Mouse (Mus musculus): Measurements from ENCODE around the gene Traf3.

Traf3 gene

DNA sequence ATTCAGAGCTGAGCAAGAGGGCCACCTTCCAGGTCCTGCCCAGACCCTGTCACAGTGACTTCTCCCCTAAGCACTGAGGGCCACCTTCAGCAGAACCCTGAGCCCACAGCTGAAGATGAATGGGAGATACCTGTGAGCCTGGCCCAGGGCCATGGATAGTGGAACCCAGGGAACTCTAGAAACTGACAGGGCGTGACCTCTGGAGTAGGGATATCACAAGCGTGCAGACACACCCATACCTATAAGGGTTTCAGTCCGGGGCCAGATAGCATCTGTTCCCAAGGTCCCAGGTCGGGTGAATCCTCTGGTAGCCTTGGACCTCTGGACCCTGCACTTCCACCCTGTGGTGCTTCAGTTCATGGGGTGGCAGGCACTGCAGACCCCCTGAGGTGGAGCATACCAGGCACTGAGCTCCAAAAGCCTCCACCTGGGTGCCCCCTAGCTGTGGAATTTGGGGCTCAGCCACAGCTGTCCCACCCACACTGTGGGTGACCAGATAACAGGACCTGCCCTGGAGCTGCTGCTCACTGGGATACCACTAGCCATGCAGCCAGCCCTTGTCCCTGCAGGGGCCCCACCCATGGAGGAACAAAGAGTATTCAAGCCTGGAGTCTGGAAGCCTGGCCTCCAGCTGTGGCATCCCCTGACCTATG, 101.6 kb downstream of the Traf3 start:
- DNase-seq: no peak

DNA sequence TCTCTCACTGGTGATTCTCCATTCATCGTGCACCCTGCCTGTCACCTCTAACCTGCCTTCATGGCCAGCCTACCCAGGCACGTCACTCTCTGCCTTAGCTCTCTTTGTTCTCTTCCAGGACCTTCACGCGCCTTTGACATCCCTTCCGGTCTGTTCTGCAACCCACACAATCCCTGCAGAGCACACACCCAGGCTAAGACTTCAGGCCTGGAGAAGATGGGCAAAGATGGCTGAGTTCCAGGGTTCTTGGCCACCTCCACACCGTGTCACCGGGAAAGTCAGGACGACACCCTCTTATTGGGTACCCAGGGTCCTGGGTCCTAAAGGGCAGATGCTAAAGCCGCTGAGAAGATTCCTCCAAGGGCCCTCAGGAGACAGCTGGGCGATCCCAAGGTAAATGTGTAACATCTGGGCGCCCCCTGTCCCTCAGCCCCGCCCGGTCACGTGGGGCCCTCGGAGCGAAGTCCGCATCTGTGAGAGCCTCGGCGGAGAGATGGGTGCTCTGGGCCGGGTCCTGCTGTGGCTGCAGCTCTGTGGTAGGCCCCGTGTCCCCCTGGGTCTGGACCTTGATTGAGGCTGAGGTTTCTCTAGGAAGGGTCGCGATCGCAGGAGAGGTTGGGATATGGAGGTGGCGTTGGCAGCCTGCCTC, 104.6 kb downstream of the Traf3 start, which contains the start of gene Amn:
Amn (plus strand) TSS at position 467 of the 649 bp plus-strand sequence.
- DNase-seq: no peak

DNA sequence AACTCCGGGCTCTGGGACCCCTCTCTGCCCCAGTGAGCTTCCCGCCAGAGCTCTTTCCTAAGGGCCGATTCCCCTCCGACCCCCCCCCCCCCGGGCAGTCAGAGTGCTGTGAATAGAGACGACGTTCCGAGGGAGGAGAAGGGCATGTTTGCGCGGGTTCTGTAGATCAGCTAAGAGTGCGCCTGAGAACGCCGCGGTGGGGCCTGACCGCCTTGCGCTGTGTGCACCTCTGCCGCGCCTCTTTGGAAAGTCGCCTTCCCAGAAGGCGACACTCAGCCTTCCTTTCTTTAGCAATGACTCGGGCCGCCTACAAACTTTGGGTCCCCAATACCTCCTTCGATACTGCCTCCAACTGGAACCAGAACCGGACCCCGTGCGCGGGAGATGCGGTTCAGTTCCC, 105.2 kb downstream of the Traf3 start:
- DNase-seq: no peak

DNA sequence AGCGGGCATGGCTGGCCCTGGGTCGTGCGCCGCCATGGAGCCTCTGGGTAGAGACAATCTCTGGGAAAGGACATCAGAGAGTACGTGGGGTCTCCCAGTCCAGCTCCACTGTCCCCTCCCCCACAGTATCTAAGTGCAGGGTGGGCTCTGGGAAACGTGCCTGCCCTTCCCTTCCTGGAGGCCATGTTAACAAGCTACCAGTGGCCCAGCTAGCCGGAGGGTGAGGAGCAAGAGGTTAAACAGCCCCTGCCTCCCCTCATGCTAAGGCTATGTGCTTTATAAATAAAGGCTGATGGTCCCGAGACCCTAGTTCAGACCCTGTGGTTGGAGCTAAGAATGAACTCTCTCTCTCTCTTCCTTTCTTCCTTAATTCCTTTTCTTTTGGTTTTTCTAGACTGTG, 105.8 kb downstream of the Traf3 start:
- no peak for DNase-seq

DNA sequence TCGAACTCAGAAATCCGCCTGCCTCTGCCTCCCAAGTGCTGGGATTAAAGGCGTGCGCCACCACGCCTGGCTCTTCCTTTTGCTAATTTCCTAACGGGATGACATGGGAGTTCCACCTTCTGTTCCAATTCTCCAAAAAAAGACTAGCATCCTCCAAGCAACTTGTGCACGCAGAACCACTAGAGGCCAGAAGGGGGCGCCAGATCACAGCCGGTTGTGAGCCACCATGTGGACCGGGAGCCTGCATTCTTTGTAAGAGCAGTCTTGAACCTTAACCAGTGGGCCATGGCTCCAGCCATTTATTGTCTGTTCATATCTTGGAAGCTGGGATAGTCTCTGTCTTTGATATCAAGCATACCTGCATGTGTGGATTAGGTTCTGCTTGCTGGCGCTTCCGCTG, 106.2 kb downstream of the Traf3 start:
- DNase-seq: peak; percentile 91 to 93

DNA sequence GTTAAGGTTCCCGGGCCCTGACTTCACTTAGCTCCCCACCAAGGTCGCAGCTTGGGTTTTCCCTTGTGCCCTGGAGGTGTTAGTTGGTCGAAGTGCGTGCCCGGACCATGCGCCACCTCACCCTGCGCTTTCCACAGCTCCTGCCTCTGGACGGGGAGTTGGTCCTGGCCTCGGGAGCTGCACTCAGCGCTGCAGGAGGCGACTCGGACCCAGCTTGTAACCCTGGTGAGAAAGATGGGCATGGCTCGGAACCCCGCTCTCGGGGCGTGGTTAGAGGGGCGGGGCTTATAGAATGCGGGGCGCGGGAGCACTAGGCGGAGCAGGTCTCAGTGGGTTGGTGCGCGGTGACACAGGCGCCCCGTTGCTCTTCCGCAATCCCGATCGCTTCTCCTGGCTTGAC, 107.8 kb downstream of the Traf3 start:
- peak in 1 of 2 experiments; percentile 37 for DNase-seq

DNA sequence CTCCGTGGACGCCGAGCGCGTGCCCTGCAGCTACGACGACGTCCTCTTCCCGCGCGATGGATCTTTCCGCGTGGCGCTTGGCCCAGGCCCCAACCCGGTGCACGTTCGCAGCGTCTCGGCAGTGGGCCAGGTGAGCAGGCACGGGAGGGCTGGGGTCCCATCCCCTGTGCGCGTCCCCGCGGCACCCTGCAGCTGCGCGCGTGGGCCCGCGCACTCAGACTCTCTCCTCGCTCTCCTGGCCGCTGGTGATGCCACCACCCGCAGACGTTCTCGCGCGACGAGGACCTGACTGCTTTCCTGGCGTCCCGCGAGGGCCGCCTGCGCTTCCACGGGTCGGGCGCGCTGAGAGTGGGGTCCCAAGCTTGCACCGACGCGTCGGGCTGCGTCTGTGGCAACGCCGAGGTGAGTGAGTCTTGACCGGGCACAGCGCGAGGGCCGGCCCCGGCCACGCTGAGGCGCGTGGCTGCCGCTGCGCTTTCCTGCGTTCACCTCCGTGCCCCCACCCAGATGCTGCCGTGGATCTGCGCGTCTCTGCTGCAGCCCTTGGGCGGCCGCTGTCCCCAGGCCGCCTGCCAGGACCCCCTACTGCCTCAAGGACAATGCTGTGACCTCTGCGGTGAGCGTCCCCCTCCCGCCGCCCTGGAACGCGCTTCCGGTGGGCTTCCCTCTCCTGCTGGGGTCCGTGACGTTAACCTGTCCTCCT, 108.4 kb downstream of the Traf3 start:
- DNase-seq: peak; percentile 37 to 53

DNA sequence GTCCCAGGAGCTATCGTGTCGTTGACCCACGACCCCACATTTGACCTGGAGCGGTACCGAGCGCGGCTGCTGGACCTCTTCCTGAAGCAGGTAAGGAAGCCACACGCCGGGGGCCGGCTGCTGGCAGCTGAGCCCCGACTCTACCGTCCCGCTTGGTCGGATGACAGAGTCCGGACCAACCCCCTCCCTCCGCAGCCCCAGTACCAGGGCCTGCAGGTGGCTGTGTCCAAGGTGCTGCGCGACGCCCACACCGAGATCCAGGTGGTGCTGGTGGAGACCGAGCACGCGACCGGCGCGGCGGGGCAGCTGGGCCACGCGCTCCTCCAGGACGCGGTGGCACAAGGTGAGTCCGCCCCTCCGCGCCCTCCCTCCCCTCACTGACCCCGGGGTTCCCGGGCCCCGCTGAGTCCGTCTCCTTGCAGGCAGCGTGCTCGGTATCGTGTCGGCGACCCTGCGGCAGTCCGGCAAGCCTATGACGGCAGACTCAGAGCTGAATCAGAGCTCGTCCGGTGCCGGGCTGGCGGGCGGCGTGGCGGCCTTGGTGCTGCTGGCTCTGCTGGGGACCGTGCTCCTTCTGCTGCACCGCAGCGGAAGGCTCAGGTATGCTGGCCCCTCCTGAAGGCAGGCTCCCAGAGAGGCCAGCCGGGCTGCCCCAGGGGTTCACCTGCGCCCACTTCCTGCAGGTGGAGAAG, 109.1 kb downstream of the Traf3 start:
- DNase-seq: peak; percentile 48 to 51

DNA sequence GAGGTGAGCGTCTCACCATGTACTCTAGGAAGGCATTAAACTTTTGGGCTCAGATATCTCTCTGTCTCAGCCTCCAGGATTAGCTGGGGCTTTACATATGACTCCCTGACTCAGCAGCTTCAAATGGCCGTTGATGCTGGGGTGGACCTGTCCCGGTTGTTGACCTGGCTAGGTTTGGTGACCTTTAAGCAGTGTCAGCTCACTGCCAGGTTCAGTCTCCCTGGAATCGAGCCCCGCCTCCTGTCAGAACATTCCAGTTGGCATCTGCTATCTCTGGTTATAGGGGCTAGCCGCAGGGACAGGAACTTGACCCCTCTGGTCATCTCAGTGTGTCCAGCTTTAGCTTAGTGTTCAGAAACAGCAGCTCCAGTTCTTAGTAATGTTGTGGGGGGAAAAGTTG, 110.2 kb downstream of the Traf3 start:
- DNase-seq: no peak

DNA sequence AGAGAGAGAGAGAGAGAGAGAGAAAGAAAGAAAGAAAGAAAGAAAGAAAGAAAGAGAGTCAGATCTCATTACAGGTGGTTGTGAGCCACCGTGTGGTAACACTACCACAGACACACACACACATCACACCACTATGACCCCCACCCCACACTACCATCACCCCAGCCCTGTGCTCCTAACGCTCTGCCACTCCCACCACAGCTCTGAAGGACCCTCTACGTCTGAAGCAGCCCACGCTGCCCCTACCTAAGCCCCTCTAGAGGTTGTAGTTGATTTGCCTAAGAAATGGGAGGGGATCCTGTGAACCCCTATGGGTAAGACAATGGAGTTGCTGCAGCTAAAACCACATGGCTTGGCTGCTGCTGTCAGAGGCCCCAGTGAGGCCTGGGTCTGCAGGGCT, 117.4 kb downstream of the Traf3 start:
- DNase-seq: no peak

DNA sequence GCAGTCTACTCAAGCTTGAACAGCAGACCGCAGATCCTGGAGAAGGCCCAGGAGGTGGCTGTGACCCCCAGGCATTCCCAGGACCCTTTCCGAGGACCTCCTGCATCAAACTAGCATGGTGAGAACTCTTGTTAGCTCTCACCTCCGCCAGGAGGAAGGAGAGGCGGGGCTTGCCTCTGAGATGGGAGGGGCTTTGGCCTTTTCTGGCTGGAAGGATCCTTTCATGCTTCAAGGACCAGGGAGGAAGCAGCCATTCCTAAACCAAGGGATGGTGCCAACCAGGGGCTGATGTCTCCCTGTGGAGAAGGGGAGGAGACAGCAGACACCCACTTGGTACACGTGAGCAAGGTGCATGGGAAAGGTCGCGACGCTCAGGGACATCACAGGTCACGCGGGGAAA, 118.4 kb downstream of the Traf3 start:
- no peak for DNase-seq

DNA sequence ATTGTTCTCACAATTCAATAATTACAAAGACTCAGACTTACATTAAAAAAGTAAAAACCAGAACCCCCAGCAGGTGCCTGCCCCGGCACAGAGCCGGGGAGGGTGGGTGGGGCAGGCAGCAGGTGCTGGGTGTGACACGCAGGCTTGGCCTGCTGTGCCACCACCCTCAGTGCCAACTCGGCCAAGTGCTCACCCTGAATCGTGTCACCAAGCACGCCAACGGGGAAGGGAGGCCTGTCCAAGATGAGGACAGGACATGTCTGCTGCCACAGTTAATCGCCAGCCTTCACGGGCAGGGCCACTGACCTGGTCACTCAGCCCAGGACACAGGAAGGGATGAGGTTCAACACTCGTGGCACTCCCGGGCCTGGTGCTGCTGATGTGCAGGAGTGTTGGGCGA, 126.9 kb downstream of the Traf3 start:
- DNase-seq: peak; percentile 67 to 77

DNA sequence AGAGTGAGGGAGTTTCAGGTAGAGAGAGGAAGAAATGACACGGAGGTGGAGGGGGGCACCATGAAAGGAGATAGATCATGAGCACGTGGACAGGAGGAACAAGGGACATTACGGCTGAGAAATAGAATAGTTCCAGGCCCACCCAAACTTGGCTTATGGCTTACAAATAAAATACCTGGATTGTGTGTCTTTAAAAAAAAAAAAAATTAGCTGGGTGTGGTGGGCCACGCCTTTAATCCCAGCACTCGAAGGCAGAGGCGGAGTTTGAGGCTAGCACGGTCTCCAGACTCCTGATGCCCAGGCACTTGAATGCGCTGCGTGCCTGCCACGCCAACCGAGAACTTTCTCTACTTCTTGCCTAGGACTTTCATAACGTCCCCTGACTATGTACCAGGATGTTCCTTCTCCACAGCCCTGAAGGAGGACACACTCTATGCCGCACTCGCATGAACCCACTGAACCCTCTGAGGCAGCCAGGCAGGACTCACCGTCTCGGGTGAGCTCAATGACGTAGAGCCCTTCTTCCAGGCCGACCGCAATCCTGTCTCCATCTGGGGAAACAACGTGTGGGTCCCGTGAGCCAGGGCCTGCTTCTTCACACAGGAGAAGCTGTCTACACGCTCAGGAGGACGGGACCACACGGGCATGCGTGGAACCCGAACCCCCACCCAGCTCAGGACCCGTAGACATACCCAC, 135.3 kb downstream of the Traf3 start:
- DNase-seq: no peak

DNA sequence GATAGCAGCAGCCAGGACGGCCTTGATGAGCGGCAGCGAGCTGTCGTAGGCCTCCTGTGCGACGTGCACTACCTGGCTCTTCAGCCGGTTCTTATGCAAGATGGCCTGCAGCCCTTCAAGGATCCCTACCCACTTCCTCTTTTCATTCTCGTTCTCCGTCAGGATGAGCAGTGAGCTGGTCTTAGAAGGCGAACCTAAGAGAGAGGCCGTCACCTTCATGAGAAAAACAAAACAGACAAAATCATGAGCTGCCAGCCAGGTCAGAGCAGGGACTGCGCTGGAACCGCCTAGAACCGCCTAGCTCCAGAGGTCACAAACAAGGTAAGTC, 135.8 kb downstream of the Traf3 start:
- DNase-seq: no peak

DNA sequence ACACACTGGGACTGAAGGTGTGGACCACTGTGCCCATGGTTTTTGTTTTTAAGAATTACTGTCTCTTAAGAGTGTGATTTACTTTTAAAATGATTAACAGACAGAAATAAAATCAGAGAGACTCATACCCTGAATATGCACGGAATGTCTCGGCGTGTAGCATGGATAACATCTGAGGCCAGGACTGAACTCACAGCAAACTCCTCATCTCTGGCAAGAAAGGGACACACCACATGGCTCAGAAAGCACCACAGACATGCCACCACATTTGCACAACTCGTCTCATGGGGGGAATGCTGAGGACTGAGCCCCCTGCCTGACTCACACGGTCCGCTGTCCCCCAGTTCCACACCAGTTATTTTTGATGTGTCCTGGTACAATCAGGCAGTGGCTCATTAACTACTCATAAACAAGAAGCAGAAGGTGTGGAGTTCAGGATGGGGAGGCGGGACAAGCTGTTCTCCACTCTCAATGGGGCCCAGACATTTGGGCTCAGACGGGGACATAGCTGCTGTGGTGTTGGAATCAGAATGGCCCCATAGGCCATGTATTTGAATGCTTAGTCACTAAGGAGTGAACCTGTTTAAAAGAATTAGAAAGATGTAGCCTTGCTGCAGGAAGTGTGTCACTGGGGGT, 137.7 kb downstream of the Traf3 start:
- DNase-seq: no peak

DNA sequence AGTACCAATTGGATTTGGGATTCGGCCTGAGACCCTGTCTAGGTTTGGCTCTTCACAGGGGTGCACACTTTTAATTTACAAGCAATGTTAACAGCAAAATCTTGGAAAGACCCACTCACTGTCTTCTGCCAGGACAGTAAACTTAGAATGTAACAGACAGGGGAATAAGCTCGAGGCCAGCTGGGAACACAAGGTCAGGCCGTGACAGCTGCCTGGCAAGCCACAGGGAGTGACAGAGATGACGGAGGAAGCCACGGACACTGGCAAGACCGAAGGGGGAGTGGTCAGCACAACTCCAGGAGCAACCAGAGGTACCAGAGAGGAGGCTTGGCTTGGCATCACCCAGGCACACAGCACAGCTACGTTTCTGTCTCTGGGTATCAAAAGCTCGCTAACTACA, 140.7 kb downstream of the Traf3 start:
- no peak for DNase-seq

DNA sequence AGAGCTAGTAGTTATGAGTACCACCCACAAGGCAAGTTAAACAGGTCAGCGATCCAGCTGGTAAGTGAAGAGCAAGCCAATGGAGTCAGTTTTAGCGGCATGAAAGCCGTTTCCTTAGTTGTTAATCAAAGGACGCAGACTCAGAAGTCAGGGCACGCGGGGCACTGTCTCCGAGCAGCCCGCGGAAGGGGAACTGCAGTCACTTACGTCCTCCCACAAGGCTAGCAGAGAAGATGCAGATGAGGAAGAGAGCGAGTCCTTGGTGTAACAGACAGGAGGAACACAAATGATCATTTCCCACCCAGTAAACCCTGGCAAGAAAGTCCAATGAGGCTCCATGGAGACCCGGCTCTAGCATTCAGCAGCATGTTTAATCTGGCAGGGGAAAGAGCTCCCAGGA, 143.1 kb downstream of the Traf3 start:
- DNase-seq: no peak

DNA sequence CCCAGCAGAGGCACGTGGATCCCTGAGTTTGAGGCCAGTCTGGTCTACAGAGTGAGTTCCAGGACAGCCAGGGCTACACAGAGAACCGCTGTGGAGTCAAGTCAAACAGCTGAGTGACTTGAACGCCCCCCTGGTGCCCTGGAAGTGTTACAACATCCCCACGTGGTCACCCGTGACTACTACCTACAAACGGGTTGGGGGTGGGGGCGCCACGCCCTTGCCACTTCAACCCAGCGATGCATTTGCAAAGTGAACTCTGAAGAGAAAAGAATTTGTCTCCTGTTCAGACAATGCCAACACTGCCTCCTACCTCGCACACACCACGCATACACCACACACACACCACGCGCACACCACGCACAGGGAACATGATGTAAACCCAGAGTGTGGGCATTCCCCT, 143.8 kb downstream of the Traf3 start:
- DNase-seq: no peak

DNA sequence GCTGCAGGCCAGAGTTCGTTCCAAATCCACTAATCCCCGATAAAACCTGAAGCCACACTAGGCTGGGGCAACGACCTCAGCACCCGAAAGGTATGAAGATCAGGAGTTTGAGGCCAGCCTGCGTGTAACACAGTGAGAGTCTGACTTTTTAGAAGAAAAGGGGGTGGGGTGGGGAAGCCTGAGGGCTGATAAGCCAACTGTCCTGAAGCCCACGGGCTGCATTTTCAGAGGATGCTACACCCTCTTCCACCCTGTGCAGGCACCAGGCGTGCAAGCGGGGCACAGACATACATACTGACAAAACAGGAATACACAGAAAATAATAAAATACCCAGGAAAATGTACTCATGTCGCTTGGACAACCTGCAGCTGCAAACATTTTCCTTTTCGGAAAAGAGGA, 145.6 kb downstream of the Traf3 start:
- no peak for DNase-seq

DNA sequence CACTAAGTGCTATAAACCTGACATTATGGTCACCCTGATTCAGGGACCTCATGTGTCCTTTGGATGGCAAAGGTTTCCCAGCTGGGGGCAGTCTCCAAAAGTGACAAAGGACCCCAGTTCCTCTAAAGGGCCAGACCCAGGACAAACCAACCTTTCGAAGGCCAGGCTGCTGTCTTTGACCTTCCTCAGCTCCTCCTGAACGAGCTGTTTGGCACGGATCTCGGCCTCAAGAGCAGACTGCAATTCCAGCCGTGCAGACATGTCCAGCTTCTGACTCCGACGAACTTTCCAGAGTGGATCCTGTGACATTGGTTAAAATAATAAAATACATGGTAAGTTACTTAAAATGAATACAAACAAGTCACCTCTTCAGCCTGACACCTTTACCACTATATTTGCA, 148.1 kb downstream of the Traf3 start:
- no peak for DNase-seq
